Mouse (Mus musculus) midbrain, embryonic 11.5 days (tissue): ENCODE measurements around the gene Syngr3. TPM values are rescaled to one million over a fixed set of nuclear protein-coding genes. Genes with fewer than 3 reads are reported as not detected.

Experiments used
- ATAC-seq: fragments of 200-750 bp; cut with Nextera tagmentation; 2 replicates; pipeline ENCODE4 v1.8.0; 2017; ENCODE audit warnings: moderate TSS enrichment, moderate library complexity; ENCODE audit not compliant: low FRiP score
- DNase-seq: peaks from one replicate; pipeline ENCODE4 v3.0.0; 2015; ENCODE audit warnings: low spot score; ENCODE audit errors: missing footprints
- H3K27ac ChIP-seq: fragments of 300-500 bp; sonication (generic); 2 replicates; pipeline ENCODE4 v1.5.1; 2014; ENCODE audit warnings: low read depth, low read length
- H3K27me3 ChIP-seq: fragments of 300-500 bp; sonication (generic); 2 replicates; pipeline ENCODE4 v1.6.1; 2014; ENCODE audit warnings: mild to moderate bottlenecking, low read length, moderate library complexity, mixed read lengths; ENCODE audit not compliant: control insufficient read depth, insufficient read depth
- H3K36me3 ChIP-seq: fragments of 300-500 bp; sonication (generic); 2 replicates; pipeline ENCODE4 v1.6.1; 2014; ENCODE audit warnings: mild to moderate bottlenecking, low read length, moderate library complexity, mixed read lengths; ENCODE audit not compliant: control insufficient read depth, insufficient read depth
- H3K4me1 ChIP-seq: fragments of 300-500 bp; sonication (generic); 2 replicates; pipeline ENCODE4 v1.6.1; 2014; ENCODE audit warnings: low read length; ENCODE audit not compliant: control insufficient read depth, insufficient read depth
- H3K4me2 ChIP-seq: fragments of 300-500 bp; sonication (generic); 2 replicates; pipeline ENCODE4 v1.6.1; 2014; ENCODE audit warnings: mild to moderate bottlenecking, moderate library complexity
- H3K4me3 ChIP-seq: fragments of 300-500 bp; sonication (generic); 2 replicates; pipeline ENCODE4 v1.5.1; 2014; ENCODE audit warnings: low read depth, low read length
- H3K9ac ChIP-seq: fragments of 300-500 bp; sonication (generic); 2 replicates; pipeline ENCODE4 v1.6.1; 2014; ENCODE audit warnings: low read length
- H3K9me3 ChIP-seq: fragments of 300-500 bp; sonication (generic); 2 replicates; pipeline ENCODE4 v1.6.1; 2016; ENCODE audit warnings: low read length; ENCODE audit not compliant: control insufficient read depth
- WGBS: fragments of 180-500 bp; shearing (Covaris S2); extraction: QIAGEN DNeasy Blood & Tissue Kit; methylation state at CpG from one replicate; pipeline ENCODE4 v1.1.7; 2014; 5-methylcytosine and 5-hydroxymethylcytosine counted together
- polyA plus RNA-seq: library from polyadenylated mRNA; unstranded; fragments of >200 nt; fragmentation: Nextera tagmentation; extraction: Ambion mirVana; gene quantifications from 2 replicates; pipeline ENCODE4 v1.2.1, GENCODE M21; 2014

Syngr3 gene
- polyA plus RNA-seq, 1 experiment from 2014 or later, result 13.4 TPM

GRCm38 (mm10) chr17:24696011-24696697 lies 6.4 kb upstream of the Syngr3 start, which contains the start of the genes Gfer and Noxo1:
Gene Gfer, minus strand, starts transcription at chr17:24696156.
Gene Noxo1, plus strand, starts transcription at chr17:24696234.
- under 1% methylated on average over 60 of the region's 76 CpGs for WGBS
- DNase-seq, result peak; percentile 98

GRCm38 (mm10) chr17:24695326-24696010 lies 5.7 kb upstream of the Syngr3 start:
- Histone ChIP-seq H3K27ac (peak overlapping the region; percentile 59), H3K4me3 (peak overlapping the region; percentile 89), H3K27me3 (peaks cover 7% of the 10 kb centered on the region), H3K36me3 (peaks cover under 1% of the 10 kb centered on the region; the same call in 1 of the 2 replicates), H3K4me1 (peaks cover 10% of the 10 kb centered on the region), H3K9ac (peak overlapping the region; percentile 91), H3K4me2 (peak overlapping the region; percentile 83), H3K9me3 (no peaks in the 10 kb centered on the region)
- ATAC-seq, result no peak; the same call in 1 of the 2 replicates
- DNase-seq, result no peak
- WGBS, result 8% methylated on average over 48 of the region's 51 CpGs

More at GRCm38 (mm10) chr17:24696011-24696697, 6.4 kb upstream of the Syngr3 start, which contains the start of the genes Gfer and Noxo1:
- Histone ChIP-seq H3K4me1 (peaks cover 10% of the 10 kb centered on the region), H3K36me3 (peaks cover 2% of the 10 kb centered on the region; the same call in 1 of the 2 replicates), H3K9ac (peak within 1 kb of the TSS; percentile 91), H3K27me3 (no peaks in the 10 kb centered on the region; the same call in 1 of the 2 replicates), H3K4me3 (peak within 1 kb of the TSS; percentile 89), H3K9me3 (no peaks in the 10 kb centered on the region), H3K4me2 (peak within 1 kb of the TSS; percentile 83), H3K27ac (peak within 1 kb of the TSS; percentile 59)
- ATAC-seq, result peak; percentile 93

GRCm38 (mm10) chr17:24692385-24692784 lies 2.6 kb upstream of the Syngr3 start:
- no peak for DNase-seq
- peaks cover 36% of the 10 kb centered on the region for H3K27me3 ChIP-seq
- WGBS, result 92% methylated on average over 5 of the region's 5 CpGs

DNA sequence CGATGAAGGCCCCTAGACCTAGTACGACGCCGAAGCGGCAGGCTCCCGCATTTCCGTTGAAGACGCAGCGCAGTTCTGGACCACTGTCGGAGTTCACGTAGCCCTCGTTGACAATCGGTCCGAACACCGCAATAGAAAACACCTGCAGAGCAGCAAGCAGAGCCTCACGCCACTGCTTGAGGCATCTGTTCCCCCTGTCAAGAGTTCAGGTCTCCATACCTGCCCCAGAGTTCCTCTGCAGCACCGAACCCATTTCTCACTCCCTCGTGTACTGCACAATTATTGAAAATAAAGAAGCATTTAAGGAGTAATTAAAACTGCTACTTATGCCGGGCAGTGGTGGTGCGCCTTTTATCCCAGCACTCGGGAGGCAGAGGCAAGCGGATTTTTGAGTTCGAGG lies 2.2 kb downstream of the Syngr3 start:
- Histone ChIP-seq H3K4me3 (peak overlapping the region; percentile 4; the same call in 1 of the 2 replicates), H3K27me3 (peaks cover 42% of the 10 kb centered on the region), H3K4me1 (peaks cover 4% of the 10 kb centered on the region; the same call in 1 of the 2 replicates), H3K4me2 (peak overlapping the region; percentile 36), H3K36me3 (no peaks in the 10 kb centered on the region), H3K9ac (no peak overlapping the region), H3K27ac (no peak overlapping the region), H3K9me3 (no peaks in the 10 kb centered on the region)
- ATAC-seq, result no peak
- WGBS, result 22% methylated on average over 23 of the region's 23 CpGs
- peak; percentile 88 for DNase-seq

More at GRCm38 (mm10) chr17:24692385-24692784, 2.6 kb upstream of the Syngr3 start:
- no peak for ATAC-seq
- Histone ChIP-seq H3K36me3 (no peaks in the 10 kb centered on the region), H3K4me1 (peaks cover 14% of the 10 kb centered on the region), H3K4me2 (no peak overlapping the region), H3K27ac (no peak overlapping the region), H3K9me3 (no peaks in the 10 kb centered on the region), H3K4me3 (no peak overlapping the region), H3K9ac (no peak overlapping the region)

DNA sequence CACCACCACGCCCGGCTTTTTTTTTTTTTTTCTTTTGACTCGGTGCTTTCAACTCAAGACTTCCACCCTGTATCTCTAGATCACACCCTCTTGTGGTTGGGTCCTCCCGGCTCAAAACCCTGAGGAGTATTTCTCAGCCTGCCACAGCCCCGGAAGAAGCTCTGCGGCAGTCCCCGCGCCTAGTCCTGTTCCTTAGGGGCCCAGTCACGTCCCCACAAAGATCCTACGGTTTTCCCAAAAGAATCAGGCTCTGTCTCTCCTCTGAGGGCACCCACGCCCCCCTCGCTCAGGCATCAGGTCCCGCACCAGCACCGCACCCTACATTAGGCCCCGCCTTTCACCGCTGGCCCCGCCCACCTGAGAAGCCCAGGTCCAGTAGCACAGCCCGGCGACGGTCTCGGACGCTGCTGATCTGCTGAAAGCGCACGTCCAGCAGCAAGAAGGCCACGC lies 2.6 kb downstream of the Syngr3 start:
- Histone ChIP-seq H3K9me3 (no peaks in the 10 kb centered on the region), H3K27ac (no peak overlapping the region), H3K4me1 (peaks cover 4% of the 10 kb centered on the region; the same call in 1 of the 2 replicates), H3K27me3 (peaks cover 42% of the 10 kb centered on the region), H3K4me3 (peak overlapping the region; percentile 4; the same call in 1 of the 2 replicates), H3K4me2 (peak overlapping the region; percentile 36), H3K36me3 (no peaks in the 10 kb centered on the region), H3K9ac (no peak overlapping the region)
- peak; percentile 34; the same call in 1 of the 2 replicates for ATAC-seq
- DNase-seq, result peak; percentile 93
- WGBS, result 5% methylated on average over 25 of the region's 25 CpGs

DNA sequence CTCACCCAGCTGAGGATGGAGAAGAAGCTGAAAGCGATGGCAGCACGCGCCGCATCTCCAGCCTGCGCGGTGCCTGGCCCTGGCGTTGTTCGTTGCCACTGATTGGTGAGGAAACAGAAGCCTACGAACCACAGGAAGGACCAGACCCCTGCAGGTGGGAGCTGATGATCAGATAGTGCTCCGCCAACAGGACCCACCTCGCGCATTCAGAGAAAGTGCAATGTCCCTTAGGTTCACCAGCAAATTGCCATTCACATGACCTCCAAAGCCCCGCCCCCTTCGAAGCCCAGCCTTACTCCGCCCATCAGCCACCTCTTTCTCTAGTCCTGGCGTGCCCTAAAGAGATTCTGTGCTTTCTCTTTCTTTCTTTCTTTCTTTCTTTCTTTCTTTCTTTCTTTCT lies 3.2 kb downstream of the Syngr3 start:
- DNase-seq, result peak; percentile 86
- peaks cover 42% of the 10 kb centered on the region for H3K27me3 ChIP-seq
- H3K9ac ChIP-seq, result no peak overlapping the region
- no peak overlapping the region for H3K4me2 ChIP-seq
- H3K4me1 ChIP-seq, result peaks cover 4% of the 10 kb centered on the region; the same call in 1 of the 2 replicates
- 28% methylated on average over 16 of the region's 16 CpGs for WGBS
- H3K36me3 ChIP-seq, result peaks cover 1% of the 10 kb centered on the region; the same call in 1 of the 2 replicates
- H3K9me3 ChIP-seq, result no peaks in the 10 kb centered on the region
- no peak for ATAC-seq
- H3K4me3 ChIP-seq, result no peak overlapping the region
- no peak overlapping the region for H3K27ac ChIP-seq

GRCm38 (mm10) chr17:24677500-24678080 lies 12.2 kb downstream of the Syngr3 start:
- Histone ChIP-seq H3K27me3 (no peaks in the 10 kb centered on the region), H3K4me1 (no peaks in the 10 kb centered on the region), H3K4me2 (no peak overlapping the region), H3K9ac (no peak overlapping the region), H3K27ac (no peak overlapping the region), H3K9me3 (no peaks in the 10 kb centered on the region), H3K36me3 (peaks cover 32% of the 10 kb centered on the region), H3K4me3 (no peak overlapping the region)
- ATAC-seq (no peak), DNase-seq (no peak)
- WGBS, result 94% methylated on average over 24 of the region's 24 CpGs

GRCm38 (mm10) chr17:24676877-24677276 lies 12.9 kb downstream of the Syngr3 start:
- Histone ChIP-seq H3K4me1 (peaks cover 3% of the 10 kb centered on the region), H3K27ac (no peak overlapping the region), H3K9me3 (no peaks in the 10 kb centered on the region), H3K4me3 (no peak overlapping the region), H3K27me3 (no peaks in the 10 kb centered on the region), H3K36me3 (peaks cover 32% of the 10 kb centered on the region), H3K9ac (no peak overlapping the region), H3K4me2 (no peak overlapping the region)
- WGBS, result 88% methylated on average over 5 of the region's 5 CpGs
- ATAC-seq (no peak), DNase-seq (no peak)
